Mouse (Mus musculus) B cell, adult 62 days (primary cell): ENCODE measurements around the gene Drd5. TPM values are rescaled to one million over a fixed set of nuclear protein-coding genes. Genes with fewer than 3 reads are reported as not detected.

Source experiments
- total RNA-seq: library from RNA; stranded (reverse); gene quantifications from 4 replicates; pipeline ENCODE4 v1.2.4, GENCODE M21; 2023

Drd5 gene
- total RNA-seq = 0.55 to 0.95 TPM (median 0.79 TPM) in 4 replicates

DNA sequence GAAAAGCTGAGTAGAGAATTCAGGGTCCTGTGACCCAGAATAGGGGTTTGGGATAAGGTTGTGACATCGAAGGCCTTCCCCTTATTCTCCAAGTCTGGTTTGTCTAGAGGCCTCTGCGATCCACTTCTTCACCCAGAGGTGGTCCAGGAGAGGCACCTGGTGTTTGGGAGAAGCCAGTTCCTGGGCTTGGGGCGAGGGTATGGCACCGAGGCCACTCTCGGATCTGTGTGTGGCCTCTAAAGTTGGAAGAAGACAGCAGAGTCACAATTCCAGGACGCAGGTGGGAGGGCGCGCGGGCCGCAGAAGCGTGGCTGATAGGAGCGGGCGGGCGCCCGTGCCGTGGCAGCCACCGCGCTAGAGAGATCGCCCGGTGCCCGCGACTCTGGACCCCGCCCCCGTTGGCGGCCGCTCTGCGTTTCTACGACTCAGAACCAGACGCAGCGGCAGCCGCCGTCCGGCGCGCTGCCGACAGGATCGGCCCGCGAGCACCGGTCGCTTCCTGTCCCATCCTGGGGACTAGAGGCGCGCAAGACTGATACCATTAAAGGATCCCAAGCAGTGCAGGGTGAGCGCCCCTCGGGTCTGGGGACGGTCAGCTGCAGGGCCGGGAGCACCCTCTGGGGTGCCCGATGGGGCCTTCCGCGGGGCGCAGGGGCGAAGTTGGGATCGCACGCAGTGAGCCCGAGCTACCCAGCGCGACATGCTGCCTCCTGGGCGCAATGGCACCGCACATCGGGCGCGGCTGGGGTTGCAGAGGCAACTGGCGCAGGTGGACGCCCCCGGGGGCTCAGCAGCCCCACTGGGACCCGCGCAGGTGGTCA lies at the start of gene Drd5:
Gene Drd5 (plus strand): TSS at position 402 of the 821 bp plus-strand sequence.

DNA sequence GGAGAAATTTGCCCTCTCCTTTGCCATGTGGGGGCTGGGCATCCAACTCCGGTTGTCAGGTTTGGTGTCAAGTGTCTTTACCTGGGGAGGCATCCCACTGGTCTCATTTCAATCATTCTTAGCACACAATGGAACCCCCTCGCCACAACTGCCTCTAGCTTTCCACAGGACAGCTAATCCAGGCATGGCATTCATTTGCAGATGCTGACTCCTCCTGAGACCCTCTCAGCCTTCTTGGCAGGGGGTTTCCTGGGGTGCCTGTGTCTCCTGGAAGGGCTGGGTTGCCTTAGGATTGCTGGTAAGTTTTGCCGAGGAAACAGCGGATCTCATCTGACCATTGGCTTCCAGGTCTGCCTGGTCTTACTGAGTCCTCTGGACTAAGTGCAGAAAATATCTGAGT lies 43.4 kb upstream of the Drd5 start, which contains the start of gene Otop1:
Gene Otop1 (plus strand): TSS at position 202 of the 400 bp plus-strand sequence.

Other genes starting within 250 kb of the Drd5 start
- not detected in 4 replicates for gene Nsg1, start 159.5 kb upstream of the Drd5 start, total RNA-seq
- 17.3 to 22.3 TPM (median 20.9 TPM) in 4 replicates for gene Zbtb49, start 98.9 kb upstream of the Drd5 start, total RNA-seq
- 30.7 to 36.0 TPM (median 34.2 TPM) in 4 replicates for gene Lyar, start 98.9 kb upstream of the Drd5 start, total RNA-seq
- gene Tmem128, start 59.2 kb upstream of the Drd5 start, total RNA-seq = 82.3 to 93.8 TPM (median 91.4 TPM) in 4 replicates
- not detected in 4 replicates for gene Otop1, start 43.4 kb upstream of the Drd5 start, total RNA-seq
- 24.2 to 31.6 TPM (median 27.2 TPM) in 4 replicates for gene Slc2a9, start 183.8 kb downstream of the Drd5 start, total RNA-seq
- gene Wdr1, start 243.9 kb downstream of the Drd5 start, total RNA-seq = 341 to 351 TPM (median 347 TPM) in 4 replicates